Mouse (Mus musculus): ENCODE measurements around the gene Gm10334.
"Not testable (repeated sequence)": the region's sequence is repeated elsewhere in the genome, so short reads cannot be mapped to it uniquely, and the experiment has no call there.

The Gm10334 gene

GRCm38 (mm10) chr6:41446045-41446444 is at the start of gene Gm10334:
Gm10334 (minus strand) TSS chr6:41446145.
- not testable (repeated sequence) for DNase-seq (ENCODE audit: low spot score)

- DNase-seq (ENCODE audit: low spot score): not testable (repeated sequence)
Measured at GRCm38 (mm10) chr6:41458632-41459031, 12.7 kb upstream of the Gm10334 start, which contains the start of gene Prss1. Prss1 (plus strand) TSS chr6:41458932.

- DNase-seq (ENCODE audit: low spot score): not testable (repeated sequence)
Measured at GRCm38 (mm10) chr6:41442261-41442660, 3.7 kb downstream of the Gm10334 start.

Measured in ovary, postnatal 14 days (tissue).